Mouse (Mus musculus): ENCODE measurements around the gene F2rl2.

The F2rl2 gene

DNA sequence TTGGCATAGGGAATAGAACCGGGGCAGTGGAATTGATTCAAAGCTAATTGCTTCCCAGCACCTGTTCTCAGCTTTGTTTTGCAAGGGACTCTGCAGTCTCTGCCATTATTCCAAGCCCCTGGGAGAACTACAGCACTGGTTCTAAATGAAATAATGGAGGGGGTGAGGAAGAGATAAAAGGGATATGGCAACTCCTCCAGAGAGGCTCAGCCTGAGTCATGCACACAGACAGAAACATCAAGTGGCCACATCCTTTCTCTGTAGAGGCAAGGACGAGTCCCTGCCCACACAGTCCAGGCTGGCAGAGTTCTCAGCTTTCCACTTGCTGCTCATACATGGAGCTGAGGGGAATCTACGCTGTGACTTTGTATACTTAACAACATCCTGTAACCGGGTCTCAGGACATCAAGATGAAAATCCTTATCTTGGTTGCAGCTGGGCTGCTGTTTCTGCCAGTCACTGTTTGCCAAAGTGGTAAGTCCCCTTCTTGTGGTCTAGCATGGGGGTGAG lies at the start of gene F2rl2:
TSS of gene F2rl2 (plus strand) at position 200 of the 510 bp plus-strand sequence.
- no peak for DNase-seq (ENCODE audit: low read depth, low spot score)

DNA sequence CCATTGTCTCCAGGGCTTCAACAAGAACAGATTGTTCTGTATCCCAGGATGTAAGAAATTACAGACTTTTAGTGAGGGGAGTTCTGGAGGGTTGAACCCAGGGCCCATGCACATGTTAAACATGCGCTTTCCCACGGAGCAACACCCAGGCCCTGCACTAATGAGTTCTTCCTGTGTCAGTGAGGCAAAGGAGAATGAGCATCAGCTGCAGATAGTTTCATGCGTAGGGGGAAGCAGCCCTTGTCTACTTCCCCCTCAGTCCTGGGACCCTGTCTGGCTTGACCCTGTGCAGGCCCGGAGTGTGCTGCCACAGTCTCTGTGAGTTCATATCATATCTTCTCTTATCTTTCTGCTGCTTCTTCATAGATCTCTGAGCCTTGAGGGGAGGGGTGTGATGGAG lies 49.4 kb upstream of the F2rl2 start:
- no peak for DNase-seq (ENCODE audit: low read depth, low spot score)

DNA sequence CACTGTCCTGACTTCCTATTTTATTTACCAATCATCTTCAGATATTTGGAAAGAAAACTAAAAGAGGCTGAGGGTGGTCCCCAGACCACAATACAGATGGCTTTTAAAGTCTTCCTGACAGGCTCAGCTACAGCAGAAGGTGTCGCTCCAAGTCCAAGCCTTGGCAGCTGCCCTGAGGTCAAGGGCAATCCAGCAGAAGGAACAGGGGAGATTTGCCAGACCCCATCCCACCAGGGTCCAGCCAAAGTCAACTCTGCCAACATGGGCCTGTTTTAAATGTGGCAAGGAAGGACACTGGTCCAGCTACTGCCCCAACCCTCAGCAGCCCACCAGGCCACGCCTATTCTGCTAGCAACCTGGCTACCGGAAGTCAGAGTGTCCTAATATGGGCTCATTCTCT lies 46.7 kb upstream of the F2rl2 start:
- DNase-seq (ENCODE audit: low read depth, low spot score) = no peak

DNA sequence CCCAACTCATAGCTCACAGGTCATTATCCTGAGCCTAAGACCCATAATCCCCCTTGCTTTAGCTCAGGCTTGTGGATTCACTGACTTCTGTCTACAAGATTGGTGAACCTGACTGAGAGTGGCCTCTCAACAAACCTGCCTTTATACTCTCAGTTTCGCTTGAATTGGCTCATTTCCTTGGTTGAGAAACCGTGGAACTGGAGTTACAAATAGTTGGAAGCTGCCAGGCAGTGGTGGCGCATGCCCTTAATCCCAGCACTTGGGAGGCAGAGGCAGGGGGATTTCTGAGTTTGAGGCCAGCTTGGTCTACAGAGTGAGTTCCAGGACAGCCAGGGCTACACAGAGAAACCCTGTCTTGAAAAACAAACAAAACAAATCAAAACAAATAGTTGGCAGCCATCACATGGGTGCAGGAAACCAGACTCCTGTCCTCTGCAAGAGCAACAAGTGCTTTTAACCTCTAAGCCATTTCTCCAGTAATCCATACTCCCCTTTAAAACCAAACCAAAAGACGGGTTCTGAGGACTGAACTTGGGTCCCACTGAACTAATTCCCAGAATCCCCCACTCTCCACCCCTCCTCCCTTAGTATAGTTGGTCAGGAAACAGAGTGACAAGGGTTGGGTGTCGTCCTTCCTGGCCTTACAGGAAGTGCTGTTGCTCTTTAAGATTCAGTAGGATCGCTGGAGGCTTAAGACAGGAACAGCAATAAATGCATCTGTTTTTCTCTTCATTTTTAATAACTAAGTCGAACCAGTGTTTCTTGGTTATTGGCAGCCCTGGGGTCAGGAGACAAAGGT lies 44.6 kb upstream of the F2rl2 start:
- no peak for DNase-seq (ENCODE audit: low read depth, low spot score)

DNA sequence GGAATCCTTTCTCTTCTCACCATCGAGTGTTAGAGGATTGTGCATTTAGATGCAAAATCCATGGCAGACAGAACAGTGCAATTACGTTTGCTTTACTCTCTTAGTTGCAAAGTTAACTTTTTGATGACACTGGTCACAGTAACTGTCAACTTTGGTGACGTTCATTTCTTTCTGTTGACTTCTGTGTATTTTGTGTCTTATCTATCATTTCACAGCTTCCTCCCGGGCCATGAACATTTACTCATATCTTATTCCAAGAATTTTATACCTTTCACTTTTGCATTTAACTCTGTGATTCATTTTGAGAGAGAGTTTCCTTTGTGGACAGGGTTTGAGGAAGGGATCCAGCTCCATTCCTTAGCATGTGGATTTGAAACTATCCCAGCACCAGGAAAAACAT lies 43.0 kb upstream of the F2rl2 start:
- no peak for DNase-seq (ENCODE audit: low read depth, low spot score)

DNA sequence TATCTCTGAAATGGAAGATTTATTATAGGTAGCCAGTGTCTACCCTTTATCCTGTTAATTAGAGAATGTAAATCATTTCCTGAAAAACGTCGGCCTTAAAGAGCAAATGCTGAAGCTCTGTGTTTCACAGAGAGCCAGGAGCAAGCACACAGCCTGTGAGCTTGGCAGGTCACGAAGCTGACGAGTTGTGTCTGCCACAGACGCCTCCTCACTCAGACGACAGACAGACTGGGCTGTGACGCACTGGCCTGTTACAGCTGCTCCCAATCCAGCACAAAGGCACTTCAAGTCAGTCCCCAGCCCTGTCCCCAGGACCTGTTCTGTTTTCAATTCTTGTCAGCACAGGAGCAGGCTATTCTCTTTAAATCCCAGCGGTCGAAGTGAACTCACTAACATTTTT lies 41.4 kb upstream of the F2rl2 start:
- DNase-seq (ENCODE audit: low read depth, low spot score) = no peak

DNA sequence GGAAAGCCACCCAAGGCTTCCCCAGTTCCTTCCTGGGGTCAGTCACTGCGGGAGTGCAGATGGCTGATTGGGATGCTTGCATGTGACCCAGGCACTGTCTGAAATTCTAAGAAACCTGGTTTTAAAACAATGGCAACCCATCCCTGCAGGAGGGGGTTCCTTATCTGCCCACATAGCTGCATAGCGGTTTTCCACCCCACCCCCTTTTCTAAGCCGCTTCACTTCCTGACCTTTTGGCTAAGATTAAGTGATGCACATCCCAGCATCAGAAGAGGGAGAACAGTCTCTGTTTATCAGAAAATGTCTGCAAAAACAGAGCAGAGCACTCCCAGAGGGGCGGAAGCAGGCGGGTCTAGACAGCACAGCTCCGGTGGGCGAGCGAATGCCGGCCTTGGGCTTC lies 39.5 kb upstream of the F2rl2 start:
- DNase-seq (ENCODE audit: low read depth, low spot score) = no peak

DNA sequence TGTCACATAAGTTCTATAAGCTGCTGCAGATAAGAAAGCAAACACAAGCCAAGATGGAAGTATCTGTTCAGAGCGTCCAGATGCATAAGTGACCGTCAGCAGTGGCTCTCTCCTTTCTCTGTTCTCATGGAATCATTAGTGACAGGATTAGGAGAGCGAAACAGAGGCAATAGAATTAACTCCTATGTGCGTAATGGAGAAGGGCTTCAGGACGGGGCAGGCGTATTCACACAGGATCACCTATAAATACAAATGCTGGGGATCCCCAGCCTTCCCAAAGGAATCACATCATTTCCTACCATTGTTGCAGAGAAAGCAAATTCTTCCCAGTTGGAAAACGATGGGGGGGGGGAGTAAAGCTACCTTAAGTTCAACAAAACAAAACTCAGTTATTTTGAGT lies 37.2 kb upstream of the F2rl2 start:
- DNase-seq (ENCODE audit: low read depth, low spot score) = no peak

DNA sequence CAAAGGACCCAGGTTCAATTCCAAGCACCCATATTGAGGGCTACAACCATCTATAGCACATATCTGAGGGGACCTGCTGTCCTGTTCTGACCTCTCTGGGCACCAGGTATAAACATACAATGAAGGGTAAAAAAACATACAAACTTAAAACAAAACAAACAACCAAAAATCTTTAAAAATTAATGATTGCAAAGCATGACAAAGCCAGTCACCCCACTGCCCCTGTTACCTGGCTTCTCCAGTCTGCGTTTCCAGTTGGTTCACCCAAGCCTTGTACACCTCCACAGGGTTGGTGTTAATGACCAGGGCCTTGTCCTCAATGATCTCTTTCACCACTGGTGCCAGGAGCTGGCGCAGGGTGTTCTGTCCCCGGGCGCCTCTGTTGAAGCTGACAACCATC lies 32.8 kb upstream of the F2rl2 start:
- DNase-seq (ENCODE audit: low read depth, low spot score) = no peak

DNA sequence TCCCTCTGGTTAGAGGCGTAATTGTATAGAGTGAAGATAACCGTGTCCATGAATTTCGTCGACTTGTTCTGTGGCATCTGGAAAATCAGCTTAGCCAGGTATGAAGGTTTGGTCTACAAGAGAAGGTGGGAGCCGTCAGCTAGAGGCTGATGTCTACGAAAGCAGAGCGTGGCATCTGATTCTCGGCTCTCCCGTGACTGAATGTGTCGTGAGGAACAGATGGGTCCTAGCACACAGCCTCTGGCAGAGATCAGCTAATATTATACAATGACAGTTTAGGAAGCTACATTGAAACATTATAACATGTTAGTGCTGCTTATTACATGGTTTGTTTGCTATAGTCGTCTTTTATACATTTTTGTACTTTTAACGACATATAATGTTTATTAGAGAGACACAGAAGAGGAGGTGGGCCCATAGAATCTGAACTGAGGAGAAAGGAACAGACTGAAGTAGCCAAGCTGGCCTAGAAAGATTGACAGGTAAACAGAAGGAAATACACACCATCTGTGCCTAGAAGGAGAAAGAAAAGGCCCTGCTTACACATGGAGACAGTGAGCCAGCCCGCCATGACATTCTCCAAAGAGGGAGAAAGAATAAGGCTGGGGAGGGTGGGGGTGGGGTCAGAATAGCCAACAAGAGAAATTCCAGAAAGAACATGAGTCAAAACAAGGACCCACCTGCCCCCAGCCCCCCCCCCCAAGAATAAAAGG lies 30.9 kb upstream of the F2rl2 start:
- DNase-seq (ENCODE audit: low read depth, low spot score) = no peak

DNA sequence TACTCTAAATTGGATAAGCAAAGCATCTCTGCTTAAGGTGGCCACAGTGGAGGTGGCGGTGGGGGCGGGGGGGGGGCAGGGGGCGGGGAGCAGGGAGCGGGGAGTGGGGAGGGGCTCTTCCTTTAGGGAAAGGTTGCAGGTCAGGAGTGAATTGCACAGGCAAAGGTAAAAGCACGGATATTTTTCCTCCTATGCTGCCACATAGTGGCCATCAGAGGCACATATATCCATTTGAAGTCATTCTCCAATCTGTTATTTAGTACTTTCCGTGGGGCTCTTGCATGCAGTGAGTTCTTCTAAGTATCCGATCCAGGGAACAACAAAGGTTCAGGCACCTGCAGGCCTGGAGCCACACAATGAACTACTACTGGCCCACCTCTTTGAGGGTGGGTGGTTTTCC lies 29.4 kb upstream of the F2rl2 start:
- DNase-seq (ENCODE audit: low read depth, low spot score) = no peak

DNA sequence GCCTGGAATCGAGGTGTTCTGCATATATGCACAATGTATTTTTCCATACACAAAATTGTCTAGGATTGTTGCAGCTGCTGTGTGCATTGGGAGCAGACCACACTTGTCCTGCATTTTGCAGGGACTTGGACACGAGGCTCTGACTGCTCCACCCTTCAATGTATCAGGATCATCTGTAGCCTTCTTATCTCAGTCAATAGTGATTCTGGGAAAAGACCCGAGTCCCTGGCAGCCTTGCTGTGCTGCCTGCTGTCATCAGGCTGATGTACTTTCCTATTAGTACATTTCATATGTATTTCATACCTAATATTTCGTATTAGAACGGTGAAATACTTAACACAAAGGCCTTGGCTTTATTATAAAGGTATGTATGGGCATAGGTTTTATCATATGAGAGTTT lies 26.1 kb upstream of the F2rl2 start:
- DNase-seq (ENCODE audit: low read depth, low spot score) = no peak

DNA sequence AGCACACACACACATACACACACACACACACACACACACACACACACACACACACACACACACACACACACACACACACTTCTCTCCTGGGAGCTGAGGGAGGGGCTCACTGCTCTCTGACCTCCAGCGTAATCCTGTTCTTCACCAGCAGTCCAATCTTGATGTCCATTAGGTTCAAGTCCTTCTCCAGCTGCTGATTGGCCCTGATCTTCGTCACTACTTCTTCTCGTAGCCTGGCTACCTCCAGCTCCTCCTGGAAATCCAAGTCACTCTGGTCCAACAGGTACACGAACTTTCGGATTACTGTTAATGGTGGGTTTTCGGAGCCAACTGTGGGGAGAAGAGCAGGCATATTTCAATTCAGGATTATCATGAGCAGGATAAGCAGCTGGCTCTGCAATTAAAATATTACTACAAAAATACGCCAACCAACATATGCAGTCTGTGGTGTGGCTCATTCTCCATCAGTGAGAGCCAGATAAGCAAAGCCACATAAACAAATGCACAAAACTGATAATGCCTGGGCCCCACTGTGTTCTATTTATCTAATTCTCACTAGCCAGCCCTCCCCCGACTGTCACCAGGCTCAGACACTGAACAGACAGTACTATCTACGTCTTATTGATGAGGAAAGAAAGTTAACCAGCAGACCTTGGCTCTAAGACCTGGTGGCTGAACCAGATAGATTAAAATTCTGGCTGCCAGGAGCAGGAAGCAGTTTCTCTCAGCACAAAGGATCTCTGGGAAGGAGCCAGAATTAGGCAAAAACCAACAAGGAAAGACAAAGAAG lies 25.4 kb upstream of the F2rl2 start:
- DNase-seq (ENCODE audit: low read depth, low spot score) = no peak

DNA sequence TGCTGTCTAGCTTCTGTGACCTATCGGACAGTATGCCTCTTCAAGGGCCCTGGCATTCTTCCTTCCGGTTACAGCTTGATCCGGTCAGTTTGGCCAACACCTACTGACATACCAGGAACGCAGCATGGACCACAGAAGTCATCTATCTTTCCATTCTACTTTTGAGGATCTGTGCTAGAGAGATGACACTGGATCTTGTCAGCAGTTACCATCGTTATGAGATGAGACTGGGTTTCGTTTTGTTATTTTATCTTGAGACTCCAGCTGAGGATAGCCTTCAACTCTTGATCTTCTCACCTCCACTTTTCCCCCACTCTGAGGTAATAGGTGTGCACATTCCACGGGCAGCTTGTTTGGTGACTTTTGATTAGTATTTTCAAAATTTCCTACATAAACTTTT lies 24.3 kb upstream of the F2rl2 start:
- no peak for DNase-seq (ENCODE audit: low read depth, low spot score)

DNA sequence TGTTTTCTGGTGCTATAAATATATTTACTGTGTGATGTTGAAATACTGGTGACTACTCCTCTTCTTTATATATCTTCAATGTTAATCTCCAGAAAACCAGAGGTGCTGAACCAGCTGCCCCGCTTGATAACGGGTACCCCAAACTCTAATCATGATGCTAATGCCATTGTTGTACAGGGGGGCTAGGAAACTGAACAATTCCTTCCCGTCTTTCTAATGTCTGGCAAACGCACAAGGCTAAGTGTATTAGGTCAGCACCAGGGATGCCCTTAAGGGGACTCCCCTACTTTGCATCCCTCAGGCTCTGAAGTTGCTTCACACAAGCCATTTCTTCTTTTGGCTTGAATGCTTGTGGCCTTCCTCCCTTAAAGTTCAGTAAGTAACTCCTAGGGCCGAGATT lies 17.6 kb upstream of the F2rl2 start:
- DNase-seq (ENCODE audit: low read depth, low spot score) = no peak

DNA sequence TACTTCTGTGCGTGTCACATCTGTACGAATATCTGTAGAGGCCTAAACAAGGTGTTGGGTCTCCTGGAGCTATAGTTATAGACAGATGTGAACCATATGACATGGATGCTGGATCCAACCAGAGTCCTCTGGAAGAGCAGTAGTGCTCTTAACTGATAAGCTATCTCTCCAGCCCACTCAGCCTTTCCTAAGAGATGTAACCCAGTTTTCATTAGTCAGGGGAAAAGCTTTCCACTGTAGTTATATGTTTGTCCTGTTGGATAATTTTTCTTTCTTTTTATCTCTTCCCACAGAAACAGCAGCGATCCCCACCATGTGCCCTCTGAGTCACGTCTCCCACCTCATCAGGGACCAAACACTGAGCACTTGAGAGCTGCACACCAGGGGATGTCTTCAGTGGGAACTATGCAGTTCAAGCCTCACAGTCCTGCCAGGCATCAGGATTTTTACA lies 17.1 kb upstream of the F2rl2 start:
- DNase-seq (ENCODE audit: low read depth, low spot score) = no peak

DNA sequence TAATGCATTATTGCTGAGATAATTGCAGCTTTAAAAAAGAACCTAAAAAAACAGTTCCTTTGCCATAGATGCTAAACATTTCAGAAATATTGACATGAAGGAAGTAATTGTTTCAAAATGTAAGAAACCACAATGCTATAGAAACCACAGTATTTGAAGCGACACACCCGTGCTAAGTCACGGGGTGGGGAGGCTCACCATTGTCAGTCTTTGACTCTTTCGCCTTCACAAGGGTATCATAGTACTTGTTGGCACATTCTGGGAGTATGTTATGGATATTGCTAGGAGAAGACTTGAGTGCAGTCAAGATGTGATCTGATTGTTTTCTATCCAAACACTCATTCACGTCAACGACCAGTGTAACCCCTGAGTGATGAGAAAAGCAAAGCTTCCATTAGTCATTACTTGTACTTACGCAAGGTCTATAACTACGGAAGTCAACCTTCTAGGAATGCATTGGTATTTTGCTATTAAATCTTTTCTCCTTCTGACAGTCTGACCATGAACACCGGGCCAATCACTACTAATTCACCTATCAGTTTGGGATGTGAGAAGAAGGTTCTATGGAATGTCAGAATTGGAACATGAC lies 11.9 kb upstream of the F2rl2 start:
- DNase-seq (ENCODE audit: low read depth, low spot score) = no peak

DNA sequence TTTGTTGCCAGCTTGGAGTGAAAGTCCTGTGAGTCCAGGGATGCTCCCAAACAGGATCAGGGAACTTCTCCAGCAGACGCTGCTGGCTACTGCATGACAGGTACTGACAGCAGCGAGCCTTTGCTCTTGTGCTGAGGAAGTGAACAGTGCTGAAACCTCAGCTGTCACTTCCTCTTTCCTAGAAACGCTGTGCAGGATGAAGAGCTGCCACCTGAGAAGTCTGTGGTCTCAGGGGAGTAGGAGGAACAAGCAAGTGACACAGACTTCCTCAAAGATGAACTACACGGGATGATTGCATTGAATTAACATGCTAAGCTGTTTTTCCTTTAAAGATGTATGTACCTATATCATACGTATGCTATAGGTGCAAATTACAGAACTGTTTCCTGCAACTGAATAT lies 10.9 kb upstream of the F2rl2 start:
- DNase-seq (ENCODE audit: low read depth, low spot score) = no peak

DNA sequence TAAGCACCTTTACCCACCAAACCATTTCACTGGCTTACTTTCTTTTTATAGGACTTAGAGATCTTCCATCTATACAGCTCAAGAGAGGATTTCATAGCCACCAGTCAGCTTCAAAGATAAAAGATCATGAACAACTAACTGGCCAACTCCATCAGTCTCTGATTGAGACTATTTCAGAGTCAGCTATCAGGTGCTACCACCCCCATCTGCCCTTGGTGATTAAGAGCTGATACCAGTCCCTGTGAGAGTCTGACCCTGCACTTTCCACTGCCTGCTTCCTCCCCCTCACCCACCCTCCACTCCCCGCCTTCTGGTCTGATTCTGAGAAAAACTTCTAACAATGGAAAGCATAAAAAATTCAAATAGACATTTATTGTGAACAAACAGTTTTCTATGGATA lies 8.1 kb upstream of the F2rl2 start:
- no peak for DNase-seq (ENCODE audit: low read depth, low spot score)

DNA sequence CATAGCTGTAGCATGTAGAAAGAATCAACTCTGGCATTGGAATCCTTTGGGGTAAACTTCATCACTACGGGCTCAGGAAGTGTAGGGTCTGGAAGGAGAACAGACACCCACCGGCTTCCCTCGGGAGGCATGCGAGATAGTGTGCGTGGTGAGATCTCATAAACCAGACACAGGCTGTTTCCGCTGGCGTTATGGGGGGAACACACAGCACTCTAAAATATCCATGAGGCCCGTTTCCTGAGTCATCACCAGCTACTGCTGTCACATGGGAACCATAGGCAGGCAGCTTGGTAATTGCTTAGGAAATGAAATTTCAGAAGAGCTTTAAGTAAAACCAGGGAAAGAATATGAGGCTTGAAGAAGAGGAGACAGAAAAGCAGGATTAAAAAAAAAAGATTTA lies 4.5 kb upstream of the F2rl2 start:
- no peak for DNase-seq (ENCODE audit: low read depth, low spot score)

DNA sequence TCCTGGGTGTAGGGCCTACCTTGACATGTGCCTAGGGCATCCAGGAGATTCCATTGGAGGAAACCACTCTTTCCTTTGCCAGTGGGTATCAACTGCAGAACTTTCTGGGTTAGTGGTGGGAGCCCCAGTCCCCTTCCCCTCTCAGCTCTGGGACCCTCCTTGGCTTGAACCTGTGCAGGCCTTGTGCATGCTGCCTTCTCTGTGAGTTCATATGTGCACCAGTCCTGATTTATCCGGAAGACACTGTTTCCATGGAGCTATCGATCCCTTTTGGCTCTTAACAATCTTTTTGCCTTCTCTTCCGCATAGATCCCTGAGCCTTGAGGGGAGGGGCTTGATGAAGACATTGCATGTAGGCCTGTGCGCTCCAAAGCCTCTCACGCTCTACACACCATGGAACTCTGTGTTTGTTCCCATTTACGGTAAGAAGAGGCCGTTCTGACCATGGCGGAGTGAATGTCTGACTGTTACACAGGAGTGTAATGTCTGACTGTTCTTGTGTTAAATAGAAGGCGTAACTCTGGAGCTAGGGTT lies 466 bp upstream of the F2rl2 start:
- DNase-seq (ENCODE audit: low read depth, low spot score) = no peak

DNA sequence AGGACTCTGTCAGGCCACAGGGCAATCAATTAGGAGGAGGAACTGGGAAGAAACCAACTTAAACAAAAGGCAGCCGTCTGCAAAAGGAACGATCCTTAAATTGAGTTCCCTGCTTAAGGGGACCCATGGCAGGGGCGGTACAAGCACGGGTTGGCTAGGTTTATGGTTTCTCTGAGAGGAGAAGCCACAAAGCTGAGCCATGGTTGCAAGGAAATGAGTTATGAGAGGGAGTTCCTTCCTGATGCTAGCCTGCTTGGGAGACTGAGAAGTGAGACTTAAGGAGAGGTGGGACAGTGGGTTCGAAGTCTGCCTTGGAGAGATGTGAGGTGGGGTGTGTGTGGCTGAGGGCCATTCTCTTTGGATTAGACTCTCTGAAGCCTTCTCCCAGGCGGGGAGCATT lies 1.2 kb downstream of the F2rl2 start:
- no peak for DNase-seq (ENCODE audit: low read depth, low spot score)

Measured in brain, embryonic 18.5 days (tissue).